Mouse (Mus musculus): Measurements from ENCODE around the gene Prune1. TPM values are rescaled to one million over a fixed set of nuclear protein-coding genes. Genes with fewer than 3 reads are reported as not detected.

The Prune1 gene
- polyA plus RNA-seq, 1 experiment from 2014 or later: 24.2 TPM

GRCm38 (mm10) chr3:95277149-95277551 is 4.7 kb downstream of the Prune1 start:
- 92% methylated on average over 1 of the region's 1 CpGs for WGBS
- no peak overlapping the region for H3K9ac ChIP-seq (ENCODE audit: low read depth, low read length)
- 0 out of 2 replicates have a peak, but pooled peaks cover 4% of the 10 kb centered on the region for H3K36me3 ChIP-seq (ENCODE audit: control insufficient read depth, insufficient read depth, low read length)
- ATAC-seq (ENCODE audit: low read depth) (no peak), DNase-seq (ENCODE audit: low spot score) (no peak)
- H3K4me3 ChIP-seq (ENCODE audit: low read depth, low read length): no peak overlapping the region
- H3K27me3 ChIP-seq (replicated peaks; ENCODE audit: control insufficient read depth, insufficient read depth, low read length): no peaks in the 10 kb centered on the region
- no peak overlapping the region for H3K4me2 ChIP-seq (ENCODE audit: low read depth, low read length)
- no peak overlapping the region for H3K27ac ChIP-seq (replicated peaks; ENCODE audit: low read depth, low read length)
- no peaks in the 10 kb centered on the region for H3K9me3 ChIP-seq (ENCODE audit: control insufficient read depth, low read length)
- H3K4me1 ChIP-seq (ENCODE audit: control insufficient read depth, insufficient read depth, low read length): no peaks in the 10 kb centered on the region

- Histone ChIP-seq H3K9ac (ENCODE audit: low read depth, low read length) (no peak overlapping the region), H3K36me3 (ENCODE audit: control insufficient read depth, insufficient read depth, low read length) (0 out of 2 replicates have a peak, but pooled peaks cover 4% of the 10 kb centered on the region), H3K4me2 (ENCODE audit: low read depth, low read length) (no peak overlapping the region), H3K9me3 (ENCODE audit: control insufficient read depth, low read length) (no peaks in the 10 kb centered on the region), H3K4me3 (ENCODE audit: low read depth, low read length) (no peak overlapping the region), H3K27ac (replicated peaks; ENCODE audit: low read depth, low read length) (no peak overlapping the region), H3K4me1 (ENCODE audit: control insufficient read depth, insufficient read depth, low read length) (no peaks in the 10 kb centered on the region), H3K27me3 (replicated peaks; ENCODE audit: control insufficient read depth, insufficient read depth, low read length) (no peaks in the 10 kb centered on the region)
- no peak for ATAC-seq (ENCODE audit: low read depth)
- WGBS: 76% methylated on average over 5 of the region's 5 CpGs
- no peak for DNase-seq (ENCODE audit: low spot score)
Observed at GRCm38 (mm10) chr3:95276428-95276934, 5.4 kb downstream of the Prune1 start.

GRCm38 (mm10) chr3:95275161-95275560 is 6.7 kb downstream of the Prune1 start:
- H3K27ac ChIP-seq (replicated peaks; ENCODE audit: low read depth, low read length): no peak overlapping the region
- DNase-seq (ENCODE audit: low spot score) (no peak), ATAC-seq (ENCODE audit: low read depth) (no peak)
- 67% methylated on average over 6 of the region's 6 CpGs for WGBS
- no peaks in the 10 kb centered on the region for H3K9me3 ChIP-seq (ENCODE audit: control insufficient read depth, low read length)
- H3K4me2 ChIP-seq (ENCODE audit: low read depth, low read length): no peak overlapping the region
- no peak overlapping the region for H3K9ac ChIP-seq (ENCODE audit: low read depth, low read length)
- H3K4me1 ChIP-seq (ENCODE audit: control insufficient read depth, insufficient read depth, low read length): no peaks in the 10 kb centered on the region
- 0 out of 2 replicates have a peak, but pooled peaks cover 4% of the 10 kb centered on the region for H3K36me3 ChIP-seq (ENCODE audit: control insufficient read depth, insufficient read depth, low read length)
- no peaks in the 10 kb centered on the region for H3K27me3 ChIP-seq (replicated peaks; ENCODE audit: control insufficient read depth, insufficient read depth, low read length)
- no peak overlapping the region for H3K4me3 ChIP-seq (ENCODE audit: low read depth, low read length)

GRCm38 (mm10) chr3:95274453-95274852 is 7.4 kb downstream of the Prune1 start:
- no peak overlapping the region for H3K9ac ChIP-seq (ENCODE audit: low read depth, low read length)
- H3K4me1 ChIP-seq (ENCODE audit: control insufficient read depth, insufficient read depth, low read length): no peaks in the 10 kb centered on the region
- no peaks in the 10 kb centered on the region for H3K9me3 ChIP-seq (ENCODE audit: control insufficient read depth, low read length)
- H3K4me3 ChIP-seq (ENCODE audit: low read depth, low read length): no peak overlapping the region
- no peak for ATAC-seq (ENCODE audit: low read depth)
- WGBS: 98% methylated on average over 4 of the region's 4 CpGs
- H3K27me3 ChIP-seq (replicated peaks; ENCODE audit: control insufficient read depth, insufficient read depth, low read length): no peaks in the 10 kb centered on the region
- DNase-seq (ENCODE audit: low spot score): no peak
- H3K36me3 ChIP-seq (ENCODE audit: control insufficient read depth, insufficient read depth, low read length): 0 out of 2 replicates have a peak, but pooled peaks cover 4% of the 10 kb centered on the region
- H3K4me2 ChIP-seq (ENCODE audit: low read depth, low read length): no peak overlapping the region
- no peak overlapping the region for H3K27ac ChIP-seq (replicated peaks; ENCODE audit: low read depth, low read length)

- Histone ChIP-seq H3K9me3 (ENCODE audit: control insufficient read depth, low read length) (no peaks in the 10 kb centered on the region), H3K4me1 (ENCODE audit: control insufficient read depth, insufficient read depth, low read length) (no peaks in the 10 kb centered on the region), H3K4me3 (ENCODE audit: low read depth, low read length) (no peak overlapping the region), H3K27ac (replicated peaks; ENCODE audit: low read depth, low read length) (no peak overlapping the region), H3K9ac (ENCODE audit: low read depth, low read length) (no peak overlapping the region), H3K4me2 (ENCODE audit: low read depth, low read length) (no peak overlapping the region), H3K27me3 (replicated peaks; ENCODE audit: control insufficient read depth, insufficient read depth, low read length) (no peaks in the 10 kb centered on the region), H3K36me3 (ENCODE audit: control insufficient read depth, insufficient read depth, low read length) (0 out of 2 replicates have a peak, but pooled peaks cover 4% of the 10 kb centered on the region)
- WGBS: 94% methylated on average over 5 of the region's 5 CpGs
- ATAC-seq (ENCODE audit: low read depth) (no peak), DNase-seq (ENCODE audit: low spot score) (no peak)
Observed at GRCm38 (mm10) chr3:95273471-95273870, 8.4 kb downstream of the Prune1 start.

- ATAC-seq (ENCODE audit: low read depth): no peak
- 79% methylated on average over 12 of the region's 12 CpGs for WGBS
- no peak overlapping the region for H3K4me3 ChIP-seq (ENCODE audit: low read depth, low read length)
- peaks cover 26% of the 10 kb centered on the region for H3K36me3 ChIP-seq (ENCODE audit: control insufficient read depth, insufficient read depth, low read length)
- H3K27me3 ChIP-seq (replicated peaks; ENCODE audit: control insufficient read depth, insufficient read depth, low read length): no peaks in the 10 kb centered on the region
- H3K9ac ChIP-seq (ENCODE audit: low read depth, low read length): no peak overlapping the region
- no peak overlapping the region for H3K27ac ChIP-seq (replicated peaks; ENCODE audit: low read depth, low read length)
- H3K4me2 ChIP-seq (ENCODE audit: low read depth, low read length): no peak overlapping the region
- DNase-seq (ENCODE audit: low spot score): no peak
- no peaks in the 10 kb centered on the region for H3K4me1 ChIP-seq (ENCODE audit: control insufficient read depth, insufficient read depth, low read length)
- no peaks in the 10 kb centered on the region for H3K9me3 ChIP-seq (ENCODE audit: control insufficient read depth, low read length)
Observed at GRCm38 (mm10) chr3:95270766-95271364, 11.0 kb downstream of the Prune1 start.

- Histone ChIP-seq H3K9ac (ENCODE audit: low read depth, low read length) (no peak overlapping the region), H3K4me3 (ENCODE audit: low read depth, low read length) (no peak overlapping the region), H3K9me3 (ENCODE audit: control insufficient read depth, low read length) (no peaks in the 10 kb centered on the region), H3K4me2 (ENCODE audit: low read depth, low read length) (no peak overlapping the region), H3K4me1 (ENCODE audit: control insufficient read depth, insufficient read depth, low read length) (no peaks in the 10 kb centered on the region), H3K27me3 (replicated peaks; ENCODE audit: control insufficient read depth, insufficient read depth, low read length) (no peaks in the 10 kb centered on the region), H3K27ac (replicated peaks; ENCODE audit: low read depth, low read length) (no peak overlapping the region), H3K36me3 (ENCODE audit: control insufficient read depth, insufficient read depth, low read length) (peaks cover 35% of the 10 kb centered on the region)
- WGBS: 85% methylated on average over 5 of the region's 5 CpGs
- DNase-seq (ENCODE audit: low spot score): no peak
- ATAC-seq (ENCODE audit: low read depth): no peak
Observed at GRCm38 (mm10) chr3:95269789-95270188, 12.1 kb downstream of the Prune1 start.

- Histone ChIP-seq H3K9ac (ENCODE audit: low read depth, low read length) (no peak overlapping the region), H3K4me2 (ENCODE audit: low read depth, low read length) (no peak overlapping the region), H3K9me3 (ENCODE audit: control insufficient read depth, low read length) (no peaks in the 10 kb centered on the region), H3K4me1 (ENCODE audit: control insufficient read depth, insufficient read depth, low read length) (no peaks in the 10 kb centered on the region), H3K27ac (replicated peaks; ENCODE audit: low read depth, low read length) (no peak overlapping the region), H3K4me3 (ENCODE audit: low read depth, low read length) (no peak overlapping the region), H3K27me3 (replicated peaks; ENCODE audit: control insufficient read depth, insufficient read depth, low read length) (no peaks in the 10 kb centered on the region), H3K36me3 (ENCODE audit: control insufficient read depth, insufficient read depth, low read length) (peaks cover 47% of the 10 kb centered on the region)
- no peak for ATAC-seq (ENCODE audit: low read depth)
- no peak for DNase-seq (ENCODE audit: low spot score)
Observed at GRCm38 (mm10) chr3:95267855-95268254, 14.0 kb downstream of the Prune1 start.

- no peak for DNase-seq (ENCODE audit: low spot score)
- no peak for ATAC-seq (ENCODE audit: low read depth)
- Histone ChIP-seq H3K4me2 (ENCODE audit: low read depth, low read length) (no peak overlapping the region), H3K9ac (ENCODE audit: low read depth, low read length) (no peak overlapping the region), H3K4me3 (ENCODE audit: low read depth, low read length) (no peak overlapping the region), H3K27ac (replicated peaks; ENCODE audit: low read depth, low read length) (no peak overlapping the region), H3K9me3 (ENCODE audit: control insufficient read depth, low read length) (no peaks in the 10 kb centered on the region), H3K4me1 (ENCODE audit: control insufficient read depth, insufficient read depth, low read length) (no peaks in the 10 kb centered on the region), H3K27me3 (replicated peaks; ENCODE audit: control insufficient read depth, insufficient read depth, low read length) (no peaks in the 10 kb centered on the region), H3K36me3 (ENCODE audit: control insufficient read depth, insufficient read depth, low read length) (peaks cover 65% of the 10 kb centered on the region)
- WGBS: 99% methylated on average over 3 of the region's 3 CpGs
Observed at GRCm38 (mm10) chr3:95266052-95266451, 15.8 kb downstream of the Prune1 start.

Measured in embryonic facial prominence, embryonic 14.5 days (tissue).